Mouse (Mus musculus) testis, adult 2 months (tissue): ENCODE results near the gene Nol4l. TPM values are rescaled to one million over a fixed set of nuclear protein-coding genes. Genes with fewer than 3 reads are reported as not detected.

ENCODE experiments used
- H3K27ac ChIP-seq: fragments of 200-500 bp; 2 replicates; pipeline ENCODE4 v1.5.1; 2012; ENCODE audit warnings: low read depth, low read length; ENCODE audit not compliant: control insufficient read depth, insufficient read depth
- H3K27me3 ChIP-seq: fragments of 200-500 bp; 2 replicates; pipeline ENCODE4 v1.6.1; 2012; ENCODE audit warnings: mild to moderate bottlenecking, low read length, moderate library complexity; ENCODE audit not compliant: control insufficient read depth, insufficient read depth
- H3K36me3 ChIP-seq: fragments of 200-500 bp; 2 replicates; pipeline ENCODE4 v1.6.1; 2012; ENCODE audit warnings: mild to moderate bottlenecking, low read length; ENCODE audit not compliant: control insufficient read depth, insufficient read depth
- H3K4me1 ChIP-seq: fragments of 200-500 bp; 2 replicates; pipeline ENCODE4 v1.6.1; 2012; ENCODE audit warnings: low read length; ENCODE audit not compliant: control insufficient read depth, insufficient read depth
- H3K4me3 ChIP-seq: fragments of 200-500 bp; 2 replicates; pipeline ENCODE4 v1.5.1; 2012; ENCODE audit warnings: low read depth, mild to moderate bottlenecking, low read length, moderate library complexity, mixed read lengths; ENCODE audit not compliant: control insufficient read depth
- CTCF ChIP-seq: fragments of 200-500 bp; IDR thresholded peaks from 2 replicates; pipeline ENCODE4 v1.5.1; 2012; ENCODE audit warnings: low read depth, mild to moderate bottlenecking, inconsistent platforms, low read length, moderate library complexity; ENCODE audit not compliant: control insufficient read depth, insufficient read depth, insufficient replicate concordance
- POLR2A ChIP-seq: fragments of 200-500 bp; IDR thresholded peaks from 2 replicates; pipeline ENCODE4 v1.6.1; 2012; ENCODE audit warnings: low read depth, mild to moderate bottlenecking, inconsistent platforms, low read length, moderate library complexity; ENCODE audit not compliant: control insufficient read depth
- polyA plus RNA-seq: library from polyadenylated mRNA; depleted of rRNA; stranded (reverse); fragments of >200 nt; gene quantifications from 2 replicates; pipeline ENCODE4 v1.2.3, GENCODE M21; 2012

Nol4l gene
- polyA plus RNA-seq, 1 experiment = 241 TPM

DNA sequence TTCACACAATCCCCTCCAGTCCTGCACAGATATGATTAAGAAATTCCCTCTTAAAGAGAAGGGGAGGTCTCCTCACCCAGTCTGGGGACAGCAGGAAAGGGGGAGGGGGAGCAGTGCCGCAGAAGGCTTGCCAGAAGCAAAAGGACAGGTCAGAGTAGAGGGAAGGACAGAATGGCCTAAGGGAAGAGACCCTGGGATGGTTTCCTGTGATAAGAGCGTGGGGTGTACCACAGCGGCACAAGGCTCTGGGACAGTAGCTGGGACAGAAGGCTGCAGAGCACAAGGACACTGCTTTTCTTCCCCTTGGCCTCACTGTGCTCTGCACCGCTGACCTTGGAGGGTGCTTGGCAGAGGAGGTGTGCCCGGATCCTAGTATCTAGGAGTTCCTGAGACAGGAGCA is 31.8 kb upstream of the Nol4l start:
- Histone ChIP-seq H3K36me3 (no peaks in the 10 kb centered on the region), H3K4me1 (peaks cover 12% of the 10 kb centered on the region), H3K4me3 (no peak overlapping the region), H3K27me3 (no peaks in the 10 kb centered on the region), H3K27ac (no peak overlapping the region)
- TF ChIP-seq CTCF = no peak
- no peak for TF ChIP-seq POLR2A

DNA sequence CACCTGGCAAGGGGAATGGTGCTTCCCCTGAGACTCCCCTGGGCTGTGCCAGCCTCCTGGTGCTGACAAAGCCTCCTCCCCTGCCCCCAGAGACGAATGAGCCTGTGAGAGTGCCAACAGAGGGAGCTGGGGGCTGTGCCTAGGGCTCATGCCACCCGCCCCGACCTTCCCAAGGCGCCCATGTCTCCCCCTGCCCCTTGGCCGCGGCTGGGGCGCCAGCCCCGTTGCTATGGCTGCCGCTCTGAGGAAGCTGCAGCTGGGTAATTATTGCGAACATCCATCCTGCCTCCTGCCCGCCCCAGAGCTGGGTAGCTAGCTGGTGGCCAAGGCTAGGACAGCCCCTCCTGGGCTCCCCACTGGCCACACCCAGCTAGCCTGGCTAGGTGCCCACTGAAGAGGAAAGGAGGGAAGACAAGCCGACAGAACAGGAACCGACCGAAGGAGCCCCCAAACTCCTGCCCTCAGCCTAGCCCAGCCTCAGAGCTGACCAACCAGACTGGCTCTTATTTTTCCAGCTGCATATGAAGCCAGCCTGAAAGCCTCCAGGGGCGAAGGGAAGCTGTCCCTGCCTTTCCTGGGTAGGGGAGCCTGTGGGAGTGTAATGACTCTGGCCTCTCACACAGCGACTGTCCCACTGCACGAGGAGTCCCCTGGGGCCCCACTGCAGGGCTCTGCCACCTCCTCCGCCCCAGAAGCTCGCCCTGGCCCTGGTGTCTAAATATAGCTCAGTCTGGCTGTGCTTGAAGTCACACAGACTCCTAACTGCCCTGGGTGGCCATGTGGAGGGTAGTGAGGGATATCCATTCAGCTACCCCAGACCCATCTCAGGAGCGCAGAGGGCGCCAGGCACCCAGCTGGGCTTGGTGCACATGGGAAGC is 31.1 kb upstream of the Nol4l start:
- Histone ChIP-seq H3K36me3 (no peaks in the 10 kb centered on the region), H3K27me3 (no peaks in the 10 kb centered on the region), H3K4me1 (peaks cover 12% of the 10 kb centered on the region), H3K4me3 (no peak overlapping the region), H3K27ac (no peak overlapping the region; the same call in 1 of the 2 replicates)
- no peak for TF ChIP-seq POLR2A
- no peak for TF ChIP-seq CTCF

DNA sequence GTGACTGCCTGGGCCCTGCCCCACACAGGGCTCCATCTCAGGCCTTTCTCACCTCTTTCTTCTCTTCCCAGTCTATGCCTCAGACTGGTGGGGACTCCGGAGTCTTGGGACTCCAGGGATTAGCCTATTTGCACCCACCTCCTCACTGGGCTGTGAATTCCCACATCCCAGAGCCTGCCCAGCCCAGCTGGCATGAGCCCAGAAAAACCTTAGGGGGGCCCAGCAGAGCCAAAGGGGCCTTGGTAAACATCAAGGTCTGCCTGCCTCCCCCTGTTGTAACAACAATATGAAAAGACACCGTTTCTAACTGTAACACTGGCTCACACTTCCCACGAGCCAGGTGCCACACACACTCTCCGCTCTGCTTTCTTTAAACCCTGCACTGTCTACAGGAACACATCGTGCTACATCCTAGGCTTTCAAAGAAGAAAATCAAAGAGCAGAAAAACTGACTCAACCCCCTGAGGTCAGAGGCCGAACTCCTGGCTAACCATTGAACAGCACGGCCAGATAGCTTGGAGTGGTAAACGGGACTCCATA is 29.9 kb upstream of the Nol4l start:
- H3K27ac ChIP-seq = no peak overlapping the region
- no peaks in the 10 kb centered on the region for H3K27me3 ChIP-seq
- no peaks in the 10 kb centered on the region for H3K36me3 ChIP-seq
- peaks cover 12% of the 10 kb centered on the region for H3K4me1 ChIP-seq
- TF ChIP-seq CTCF = no peak
- TF ChIP-seq POLR2A = no peak
- no peak overlapping the region for H3K4me3 ChIP-seq

GRCm38 (mm10) chr2:153558464-153558863 is 28.7 kb upstream of the Nol4l start:
- Histone ChIP-seq H3K36me3 (no peaks in the 10 kb centered on the region), H3K27ac (no peak overlapping the region), H3K4me3 (no peak overlapping the region), H3K4me1 (peaks cover 12% of the 10 kb centered on the region), H3K27me3 (no peaks in the 10 kb centered on the region)
- TF ChIP-seq POLR2A (no peak), CTCF (no peak)

GRCm38 (mm10) chr2:153557259-153557658 is 27.5 kb upstream of the Nol4l start:
- H3K27ac ChIP-seq = no peak overlapping the region
- peaks cover 12% of the 10 kb centered on the region for H3K4me1 ChIP-seq
- H3K4me3 ChIP-seq = no peak overlapping the region
- TF ChIP-seq POLR2A (no peak), CTCF (no peak)
- H3K36me3 ChIP-seq = no peaks in the 10 kb centered on the region
- no peaks in the 10 kb centered on the region for H3K27me3 ChIP-seq

GRCm38 (mm10) chr2:153556208-153556607 is 26.4 kb upstream of the Nol4l start:
- Histone ChIP-seq H3K27ac (no peak overlapping the region), H3K27me3 (no peaks in the 10 kb centered on the region), H3K4me1 (peaks cover 9% of the 10 kb centered on the region), H3K4me3 (no peak overlapping the region), H3K36me3 (no peaks in the 10 kb centered on the region)
- no peak for TF ChIP-seq CTCF

GRCm38 (mm10) chr2:153554543-153554942 is 24.8 kb upstream of the Nol4l start:
- TF ChIP-seq POLR2A (no peak), CTCF (no peak)
- Histone ChIP-seq H3K27me3 (no peaks in the 10 kb centered on the region), H3K4me3 (no peak overlapping the region)

More at GRCm38 (mm10) chr2:153554543-153554942, 24.8 kb upstream of the Nol4l start:
- H3K4me1 ChIP-seq = no peaks in the 10 kb centered on the region; the same call in 1 of the 2 replicates
- H3K36me3 ChIP-seq = no peaks in the 10 kb centered on the region
- no peak overlapping the region for H3K27ac ChIP-seq
